In genomic region chr16:64842374-64842729, GRCm38 (mm10) we compare ENCODE assay signal across 20 mouse cellular contexts. TPM values are rescaled to one million over a fixed set of nuclear protein-coding genes. Genes with fewer than 3 reads are reported as not detected.
A peak's percentile ranks its signal among the peaks of the same experiment; 100 is the strongest.
DNase-seq lines count a peak whose midpoint lies in the region; ATAC-seq and TF ChIP-seq lines count a peak whose summit lies in the region.
"Had no signal": no experiment of that assay in that cellular context is flagged by ENCODE, and none has a peak within 500 bp of the region (broad histone marks: within the 10 kb centered on the region; RNA-seq: fewer than 3 reads in every experiment).

No protein-coding gene starts in this region.

- no peak overlapping the region for H3K4me2 ChIP-seq in forebrain, postnatal 0 days (ENCODE audit: low read depth)
- H3K4me2 ChIP-seq in forebrain, embryonic 16.5 days (ENCODE audit: low read length), result no peak overlapping the region
- H3K4me2 ChIP-seq in liver, postnatal 0 days (ENCODE audit: low read depth, low read length), result 0 out of 2 replicates have a peak overlapping the region, but pooled peaks have one; percentile 1
- H3K4me2 ChIP-seq: limb, embryonic 13.5 days; midbrain, embryonic 15.5 days had no signal

- no peak overlapping the region for H3K27ac ChIP-seq in forebrain, postnatal 0 days (ENCODE audit: low read depth, low read length)
- no peak overlapping the region for H3K27ac ChIP-seq in forebrain, embryonic 16.5 days (ENCODE audit: low read length)
- no peak overlapping the region for H3K27ac ChIP-seq in left cerebral cortex, adult 2 months
- no peak overlapping the region for H3K27ac ChIP-seq in liver, postnatal 0 days (ENCODE audit: low read depth)
- H3K27ac ChIP-seq: forebrain, embryonic 10.5 days; limb, embryonic 13.5 days; midbrain, embryonic 15.5 days had no signal

- H3K4me3 ChIP-seq in forebrain, postnatal 0 days (ENCODE audit: low read depth, low read length), result no peak overlapping the region
- no peak overlapping the region for H3K4me3 ChIP-seq in forebrain, embryonic 16.5 days (replicated peaks; ENCODE audit: low read length)
- H3K4me3 ChIP-seq in left cerebral cortex, adult 2 months, result no peak overlapping the region
- H3K4me3 ChIP-seq in liver, postnatal 0 days (ENCODE audit: low read depth, low read length), result no peak overlapping the region
- H3K4me3 ChIP-seq: forebrain, embryonic 10.5 days; limb, embryonic 13.5 days; megakaryocyte, embryonic 14.5 days; midbrain, embryonic 15.5 days had no signal

- H3K36me3 ChIP-seq in forebrain, postnatal 0 days (ENCODE audit: insufficient read depth), result no peaks in the 10 kb centered on the region
- no peaks in the 10 kb centered on the region for H3K36me3 ChIP-seq in forebrain, embryonic 16.5 days (ENCODE audit: control insufficient read depth, insufficient read depth)
- H3K36me3 ChIP-seq in liver, postnatal 0 days (replicated peaks; ENCODE audit: insufficient read depth, low read length), result no peaks in the 10 kb centered on the region
- H3K36me3 ChIP-seq: midbrain, embryonic 15.5 days had no signal

- ATAC-seq in forebrain, postnatal 0 days, result no peak
- ATAC-seq in forebrain, embryonic 16.5 days, result no peak
- ATAC-seq in Patski, result no peak
- no peak for ATAC-seq in liver, postnatal 0 days
- ATAC-seq: hindbrain, embryonic 16.5 days; midbrain, embryonic 15.5 days had no signal

- no peaks in the 10 kb centered on the region for H3K9me3 ChIP-seq in forebrain, postnatal 0 days (ENCODE audit: low read length)
- no peaks in the 10 kb centered on the region for H3K9me3 ChIP-seq in forebrain, embryonic 16.5 days (ENCODE audit: control insufficient read depth, low read length)
- H3K9me3 ChIP-seq in liver, postnatal 0 days (ENCODE audit: low read length), result no peaks in the 10 kb centered on the region
- H3K9me3 ChIP-seq: forebrain, embryonic 10.5 days; limb, embryonic 13.5 days; megakaryocyte, embryonic 14.5 days; midbrain, embryonic 15.5 days had no signal

- no peaks in the 10 kb centered on the region for H3K27me3 ChIP-seq in forebrain, postnatal 0 days (ENCODE audit: insufficient read depth, low read length)
- no peaks in the 10 kb centered on the region for H3K27me3 ChIP-seq in forebrain, embryonic 16.5 days (replicated peaks; ENCODE audit: control insufficient read depth, insufficient read depth, low read length)
- H3K27me3 ChIP-seq in Patski, result no peaks in the 10 kb centered on the region
- H3K27me3 ChIP-seq in liver, postnatal 0 days (ENCODE audit: insufficient read depth, low read length), result no peaks in the 10 kb centered on the region
- H3K27me3 ChIP-seq: limb, embryonic 13.5 days; megakaryocyte, embryonic 14.5 days; midbrain, embryonic 15.5 days had no signal

- no peak for TF ChIP-seq EP300 in liver, postnatal 0 days (IDR thresholded peaks at IDR 0.05; ENCODE audit: low read depth)

- WGBS in forebrain, postnatal 0 days, result 95% methylated on average over 3 of the region's 3 CpGs
- 94% methylated on average over 3 of the region's 3 CpGs for WGBS in forebrain, embryonic 16.5 days
- WGBS in liver, postnatal 0 days (ENCODE audit: insufficient replicate concordance), result 89% methylated on average over 3 of the region's 3 CpGs

- DNase-seq in forebrain, postnatal 0 days, result no peak
- no peak for DNase-seq in left cerebral cortex, adult 2 months (ENCODE audit: extremely low spot score in 1 of 2, low spot score in 2 of 2)
- DNase-seq in left cerebral cortex, postnatal 36 days (ENCODE audit: low spot score in 2 of 2), result no peak
- no peak for DNase-seq in Patski (ENCODE audit: low read depth, low spot score)
- no peak for DNase-seq in liver, postnatal 0 days
- DNase-seq in layer of hippocampus, adult 8-10 months (ENCODE audit: low spot score in 2 of 2), result no peak
- DNase-seq in testis, postnatal 10 days (ENCODE audit: low spot score), result no peak
- DNase-seq: cerebellum, adult 2 months; gastrocnemius, postnatal 10 days; heart, adult 18-20 months; heart, postnatal 4 days; kidney, adult 2 months; kidney, postnatal 14 days; right cerebral cortex, postnatal 25 days had no signal

- no peak overlapping the region for H3K9ac ChIP-seq in forebrain, postnatal 0 days
- no peak overlapping the region for H3K9ac ChIP-seq in forebrain, embryonic 16.5 days (replicated peaks; ENCODE audit: low read depth, low read length)
- no peak overlapping the region for H3K9ac ChIP-seq in liver, postnatal 0 days (replicated peaks)
- H3K9ac ChIP-seq: limb, embryonic 13.5 days; midbrain, embryonic 15.5 days had no signal

- in situ Hi-C loops in Patski (cut with MboI; ENCODE audit: low pct_unique_long_range_greater_than_20kb), result no loop called here

- CTCF ChIA-PET in Patski (lab: Charles Lee), result no interaction called here

- no peaks in the 10 kb centered on the region for H3K4me1 ChIP-seq in forebrain, postnatal 0 days (ENCODE audit: insufficient read depth)
- no peaks in the 10 kb centered on the region for H3K4me1 ChIP-seq in forebrain, embryonic 16.5 days (replicated peaks; ENCODE audit: control insufficient read depth, insufficient read depth, low read length)
- H3K4me1 ChIP-seq in liver, postnatal 0 days (ENCODE audit: insufficient read depth), result peaks cover 12% of the 10 kb centered on the region
- H3K4me1 ChIP-seq: forebrain, embryonic 10.5 days; limb, embryonic 13.5 days; midbrain, embryonic 15.5 days had no signal

- 0 out of 2 replicates have a peak, but pooled peaks have one; percentile 11 for TF ChIP-seq CTCF in forebrain, postnatal 0 days (IDR thresholded peaks at IDR 0.05; ENCODE audit: low read depth)
- peak; percentile 17 for TF ChIP-seq CTCF in left cerebral cortex, adult 2 months (IDR thresholded peaks at IDR 0.05)
- TF ChIP-seq CTCF in Patski (IDR thresholded peaks at IDR 0.05), result peak; percentile 21
- TF ChIP-seq CTCF in liver, postnatal 0 days (IDR thresholded peaks at IDR 0.05; ENCODE audit: low read depth), result no peak

- intact Hi-C loops in left cerebral cortex, adult 2 months (cut with DNase I), result no loop called here
- intact Hi-C loops in left cerebral cortex, postnatal 36 days (cut with DNase I), result no loop called here

- POLR2A ChIA-PET in Patski (lab: Charles Lee), result interaction anchor here (0.6 kb wide), 1 partner anchor 1921 kb away, joined by 4 read pairs; no protein-coding TSS in a partner anchor

RNA-seq across cellular contexts. Expression of gene Zfp654, which starts 9.1 kb away (rescaled TPM):
- 13.8 and 13.9 TPM in 2 replicates for total RNA-seq in forebrain, postnatal 0 days (2014; rRNA removed)
- 2.2 and 2.6 TPM in 2 replicates for polyA plus RNA-seq in forebrain, postnatal 0 days (2015; fragmentation: Nextera tagmentation; extraction: Ambion mirVana)
- polyA plus RNA-seq in forebrain, embryonic 16.5 days (2015; fragmentation: Nextera tagmentation; extraction: Ambion mirVana), result 7.0 and 8.5 TPM in 2 replicates
- total RNA-seq in left cerebral cortex, adult 2 months (2021), result 10 to 100 TPM; 16.8 to 17.7 TPM
- total RNA-seq in left cerebral cortex, postnatal 36 days (2021), result 10 to 100 TPM; 16.0 to 17.4 TPM
- 9.9 TPM for polyA plus RNA-seq in Patski (2021)
- polyA plus RNA-seq in liver, postnatal 0 days (2015; fragmentation: Nextera tagmentation; extraction: Ambion mirVana), result 2.1 TPM in 2 replicates
- total RNA-seq in layer of hippocampus, adult 8-10 months (2022), result 10 to 100 TPM; 15.6 to 18.9 (median 17.0) TPM

RNA-seq across cellular contexts. Expression of gene Cggbp1, which starts 9.4 kb away (rescaled TPM):
- 79.0 and 82.9 TPM in 2 replicates for total RNA-seq in forebrain, postnatal 0 days (2014; rRNA removed)
- polyA plus RNA-seq in forebrain, postnatal 0 days (2015; fragmentation: Nextera tagmentation; extraction: Ambion mirVana), result 45.3 and 50.9 TPM in 2 replicates
- 81.8 and 98.0 TPM in 2 replicates for polyA plus RNA-seq in forebrain, embryonic 16.5 days (2015; fragmentation: Nextera tagmentation; extraction: Ambion mirVana)
- total RNA-seq in left cerebral cortex, adult 2 months (2021), result 10 to 100 TPM; 55.6 to 60.0 TPM
- 10 to 100 TPM; 58.2 to 59.4 TPM for total RNA-seq in left cerebral cortex, postnatal 36 days (2021)
- polyA plus RNA-seq in Patski (2021), result 55.2 TPM
- 22.7 and 23.8 TPM in 2 replicates for polyA plus RNA-seq in liver, postnatal 0 days (2015; fragmentation: Nextera tagmentation; extraction: Ambion mirVana)
- total RNA-seq in layer of hippocampus, adult 8-10 months (2022), result 10 to 100 TPM; 54.9 to 72.2 (median 59.0) TPM
